Mouse (Mus musculus): Measurements from ENCODE around the gene Lrrc8e. TPM values are rescaled to one million over a fixed set of nuclear protein-coding genes. Genes with fewer than 3 reads are reported as not detected.

Gene Lrrc8e
- 2.3 TPM in 2 replicates for polyA plus RNA-seq (2015; fragmentation: Nextera tagmentation; extraction: Ambion mirVana)

- H3K4me2 ChIP-seq = peak within 1 kb of the TSS; percentile 37
- no peak within 1 kb of the TSS for H3K9ac ChIP-seq
- no peaks in the 10 kb centered on the region for H3K9me3 ChIP-seq
- 4% methylated on average over 33 of the region's 33 CpGs for WGBS
- H3K36me3 ChIP-seq = no peaks in the 10 kb centered on the region
- H3K4me1 ChIP-seq = peaks cover 10% of the 10 kb centered on the region
- peak within 1 kb of the TSS; percentile 32 for H3K4me3 ChIP-seq
- no peak within 1 kb of the TSS for H3K27ac ChIP-seq
- ATAC-seq (ENCODE audit: insufficient number of reproducible peaks, low FRiP score, low TSS enrichment, low read depth) = no peak
- peaks cover 26% of the 10 kb centered on the region for H3K27me3 ChIP-seq
These were observed at the start of gene Lrrc8e for GRCm38 (mm10) chr8:4226739-4227347. TSS of gene Lrrc8e (plus strand) at chr8:4226827.

- H3K36me3 ChIP-seq = peaks cover 37% of the 10 kb centered on the region
- no peak overlapping the region for H3K9ac ChIP-seq
- no peak overlapping the region for H3K4me3 ChIP-seq
- no peaks in the 10 kb centered on the region for H3K4me1 ChIP-seq
- no peaks in the 10 kb centered on the region for H3K9me3 ChIP-seq
- 85% methylated on average over 8 of the region's 8 CpGs for WGBS
- ATAC-seq (ENCODE audit: insufficient number of reproducible peaks, low FRiP score, low TSS enrichment, low read depth) = no peak
- no peak overlapping the region for H3K27ac ChIP-seq
- H3K4me2 ChIP-seq = no peak overlapping the region
- H3K27me3 ChIP-seq = no peaks in the 10 kb centered on the region
These were observed 43.2 kb upstream of the Lrrc8e start for GRCm38 (mm10) chr8:4183409-4183808.

GRCm38 (mm10) chr8:4186151-4186550 lies 40.5 kb upstream of the Lrrc8e start:
- Histone ChIP-seq H3K9me3 (no peaks in the 10 kb centered on the region), H3K9ac (no peak overlapping the region), H3K27ac (no peak overlapping the region), H3K4me2 (no peak overlapping the region), H3K4me1 (no peaks in the 10 kb centered on the region), H3K36me3 (peaks cover 49% of the 10 kb centered on the region), H3K4me3 (no peak overlapping the region), H3K27me3 (no peaks in the 10 kb centered on the region)
- no peak for ATAC-seq (ENCODE audit: insufficient number of reproducible peaks, low FRiP score, low TSS enrichment, low read depth)
- 93% methylated on average over 2 of the region's 2 CpGs for WGBS

- ATAC-seq (ENCODE audit: insufficient number of reproducible peaks, low FRiP score, low TSS enrichment, low read depth) = no peak
- H3K4me1 ChIP-seq = peaks cover 4% of the 10 kb centered on the region
- H3K27ac ChIP-seq = no peak overlapping the region
- no peaks in the 10 kb centered on the region for H3K27me3 ChIP-seq
- H3K4me2 ChIP-seq = no peak overlapping the region
- no peak overlapping the region for H3K4me3 ChIP-seq
- H3K9ac ChIP-seq = no peak overlapping the region
- peaks cover 54% of the 10 kb centered on the region for H3K36me3 ChIP-seq
- H3K9me3 ChIP-seq = no peaks in the 10 kb centered on the region
These were observed 38.0 kb upstream of the Lrrc8e start for GRCm38 (mm10) chr8:4188605-4189004.

GRCm38 (mm10) chr8:4189031-4189722 lies 37.5 kb upstream of the Lrrc8e start:
- no peaks in the 10 kb centered on the region for H3K27me3 ChIP-seq
- 22% methylated on average over 3 of the region's 3 CpGs for WGBS
- no peak overlapping the region for H3K9ac ChIP-seq
- peaks cover 54% of the 10 kb centered on the region for H3K36me3 ChIP-seq
- no peaks in the 10 kb centered on the region for H3K9me3 ChIP-seq
- H3K4me2 ChIP-seq = no peak overlapping the region
- ATAC-seq (ENCODE audit: insufficient number of reproducible peaks, low FRiP score, low TSS enrichment, low read depth) = no peak
- no peak overlapping the region for H3K4me3 ChIP-seq
- H3K4me1 ChIP-seq = peaks cover 4% of the 10 kb centered on the region
- no peak overlapping the region for H3K27ac ChIP-seq

- 69% methylated on average over 5 of the region's 5 CpGs for WGBS
- no peaks in the 10 kb centered on the region for H3K9me3 ChIP-seq
- H3K9ac ChIP-seq = no peak overlapping the region
- H3K4me2 ChIP-seq = no peak overlapping the region
- H3K27me3 ChIP-seq = no peaks in the 10 kb centered on the region
- ATAC-seq (ENCODE audit: insufficient number of reproducible peaks, low FRiP score, low TSS enrichment, low read depth) = no peak
- no peak overlapping the region for H3K4me3 ChIP-seq
- H3K4me1 ChIP-seq = peaks cover 4% of the 10 kb centered on the region
- peaks cover 48% of the 10 kb centered on the region for H3K36me3 ChIP-seq
- no peak overlapping the region for H3K27ac ChIP-seq
These were observed 34.3 kb upstream of the Lrrc8e start for GRCm38 (mm10) chr8:4192305-4192704.

GRCm38 (mm10) chr8:4192807-4193587 lies 33.6 kb upstream of the Lrrc8e start:
- no peak overlapping the region for H3K9ac ChIP-seq
- 13% methylated on average over 18 of the region's 18 CpGs for WGBS
- no peak overlapping the region for H3K4me2 ChIP-seq
- no peak overlapping the region for H3K4me3 ChIP-seq
- H3K9me3 ChIP-seq = no peaks in the 10 kb centered on the region
- peaks cover 4% of the 10 kb centered on the region for H3K4me1 ChIP-seq
- no peak overlapping the region for H3K27ac ChIP-seq
- ATAC-seq (ENCODE audit: insufficient number of reproducible peaks, low FRiP score, low TSS enrichment, low read depth) = no peak
- H3K27me3 ChIP-seq = no peaks in the 10 kb centered on the region
- H3K36me3 ChIP-seq = peaks cover 44% of the 10 kb centered on the region

GRCm38 (mm10) chr8:4193588-4193894 lies 33.1 kb upstream of the Lrrc8e start:
- ATAC-seq (ENCODE audit: insufficient number of reproducible peaks, low FRiP score, low TSS enrichment, low read depth) = no peak
- H3K27me3 ChIP-seq = no peaks in the 10 kb centered on the region
- H3K27ac ChIP-seq = no peak overlapping the region
- no peak overlapping the region for H3K4me2 ChIP-seq
- peaks cover 39% of the 10 kb centered on the region for H3K36me3 ChIP-seq
- H3K4me3 ChIP-seq = no peak overlapping the region
- H3K9ac ChIP-seq = no peak overlapping the region
- no peaks in the 10 kb centered on the region for H3K9me3 ChIP-seq
- H3K4me1 ChIP-seq = peaks cover 4% of the 10 kb centered on the region
- WGBS = 50% methylated on average over 7 of the region's 7 CpGs

GRCm38 (mm10) chr8:4201321-4201720 lies 25.3 kb upstream of the Lrrc8e start:
- Histone ChIP-seq H3K36me3 (peaks cover 50% of the 10 kb centered on the region), H3K9me3 (no peaks in the 10 kb centered on the region), H3K4me1 (peaks cover 7% of the 10 kb centered on the region), H3K9ac (no peak overlapping the region), H3K4me2 (no peak overlapping the region), H3K27ac (no peak overlapping the region), H3K4me3 (no peak overlapping the region), H3K27me3 (peaks cover 26% of the 10 kb centered on the region)
- WGBS = 48% methylated on average over 2 of the region's 2 CpGs
- no peak for ATAC-seq (ENCODE audit: insufficient number of reproducible peaks, low FRiP score, low TSS enrichment, low read depth)

GRCm38 (mm10) chr8:4205246-4206123 lies 21.1 kb upstream of the Lrrc8e start:
- WGBS = 30% methylated on average over 38 of the region's 38 CpGs
- Histone ChIP-seq H3K9me3 (no peaks in the 10 kb centered on the region), H3K27me3 (peaks cover 36% of the 10 kb centered on the region), H3K4me1 (peaks cover 16% of the 10 kb centered on the region), H3K4me3 (peak overlapping the region; percentile 7; the same call in 1 of the 2 replicates), H3K36me3 (peaks cover 46% of the 10 kb centered on the region), H3K9ac (no peak overlapping the region), H3K27ac (no peak overlapping the region), H3K4me2 (no peak overlapping the region)
- ATAC-seq (ENCODE audit: insufficient number of reproducible peaks, low FRiP score, low TSS enrichment, low read depth) = no peak

- ATAC-seq (ENCODE audit: insufficient number of reproducible peaks, low FRiP score, low TSS enrichment, low read depth) = no peak
These were observed 20.2 kb upstream of the Lrrc8e start for GRCm38 (mm10) chr8:4206182-4207015.

More at GRCm38 (mm10) chr8:4206182-4207015, 20.2 kb upstream of the Lrrc8e start:
- peak overlapping the region; percentile 7; the same call in 1 of the 2 replicates for H3K4me3 ChIP-seq
- H3K4me1 ChIP-seq = peaks cover 16% of the 10 kb centered on the region
- WGBS = 18% methylated on average over 44 of the region's 44 CpGs
- peaks cover 46% of the 10 kb centered on the region for H3K36me3 ChIP-seq
- H3K4me2 ChIP-seq = peak overlapping the region; percentile 27
- H3K27ac ChIP-seq = no peak overlapping the region; the same call in 1 of the 2 replicates
- H3K9ac ChIP-seq = no peak overlapping the region
- no peaks in the 10 kb centered on the region for H3K9me3 ChIP-seq
- H3K27me3 ChIP-seq = peaks cover 39% of the 10 kb centered on the region
